Mouse (Mus musculus): ENCODE measurements at regions not wholly inside any gene's neighbourhood (a gene's known extent, or its start where the extent isn't known, plus 50 kb on each side); places are given as distances from the start of the nearest gene placed in this dataset.

DNA sequence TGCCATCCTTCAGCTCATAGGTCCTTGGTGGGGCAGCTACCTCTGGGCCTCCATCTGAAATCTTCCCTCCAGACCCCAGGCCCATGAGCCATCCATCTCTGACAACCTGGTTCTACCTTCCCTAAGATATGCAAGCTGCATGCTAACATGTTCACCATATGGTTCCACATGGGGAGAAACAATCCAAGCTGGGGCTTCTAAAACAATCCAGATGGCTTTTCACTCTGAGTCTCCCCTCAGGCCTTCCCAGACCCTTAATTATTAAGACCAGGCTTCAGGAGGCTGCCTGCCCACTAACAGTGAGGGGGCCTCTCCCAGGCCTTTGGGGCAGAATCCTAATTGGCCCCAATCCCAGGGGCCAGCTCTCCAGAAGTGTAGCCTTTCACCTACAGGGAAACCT is 71.1 kb upstream of the Sfswap start:
- DNase-seq (ENCODE audit: low spot score) = no peak

DNA sequence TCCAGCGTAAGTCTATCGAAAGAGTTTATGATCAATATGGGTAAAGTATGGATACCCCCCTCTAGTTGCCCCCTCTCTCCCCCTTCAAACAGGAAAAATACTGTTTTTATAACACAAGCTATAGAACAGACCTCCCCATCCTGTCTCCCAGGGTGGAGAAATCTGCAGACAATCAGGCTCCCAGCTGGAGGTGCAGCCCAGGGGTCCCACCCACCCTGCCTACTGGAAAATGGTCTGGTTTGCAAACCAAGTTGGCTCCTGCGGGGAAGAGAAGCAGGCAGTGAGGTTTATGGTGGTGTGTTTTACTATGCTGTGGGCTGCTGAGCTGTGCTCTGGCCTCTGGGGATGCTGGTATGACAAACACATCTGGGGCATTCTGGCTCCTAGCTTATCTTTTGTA is 70.7 kb upstream of the Sfswap start:
- no peak for DNase-seq (ENCODE audit: low spot score)

DNA sequence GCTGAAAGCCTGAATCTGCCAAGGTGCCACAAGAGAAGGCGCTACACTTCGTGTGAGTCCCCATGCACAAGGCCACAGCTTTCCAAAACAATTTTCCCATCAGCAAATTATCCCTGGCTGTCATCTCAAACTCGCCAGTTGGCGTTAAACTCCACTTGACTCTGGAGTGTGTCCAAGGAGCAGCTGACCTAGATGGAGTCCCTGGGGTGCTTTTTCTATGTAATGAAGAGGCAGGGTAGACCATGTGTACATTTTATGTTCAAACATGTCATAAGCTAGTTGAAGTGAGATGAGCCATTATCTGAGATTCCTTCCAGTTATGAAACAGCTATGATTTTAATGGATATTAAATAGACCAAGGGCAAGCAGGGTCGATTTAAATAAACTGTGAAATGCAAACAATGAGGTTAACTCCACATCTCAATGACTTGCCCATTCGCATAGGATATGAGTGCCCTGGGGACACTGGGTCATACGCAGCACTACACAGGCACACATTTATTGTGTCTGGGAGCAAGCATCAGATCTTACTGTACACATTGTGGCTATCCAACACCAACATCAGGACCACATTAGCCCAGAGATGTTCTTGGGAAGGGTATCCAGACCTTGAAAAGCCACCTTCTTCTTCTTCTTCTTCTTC is 51.0 kb upstream of the Sfswap start:
- DNase-seq (ENCODE audit: low spot score) = no peak

All from left cerebral cortex, adult 11 months (tissue).